Mouse (Mus musculus): ENCODE results near the gene Dpy19l1. TPM values are rescaled to one million over a fixed set of nuclear protein-coding genes. Genes with fewer than 3 reads are reported as not detected.

Dpy19l1 gene
- total and polyA plus RNA-seq, 2 experiments from 2014 or later: 20.1 to 71.5 TPM

DNA sequence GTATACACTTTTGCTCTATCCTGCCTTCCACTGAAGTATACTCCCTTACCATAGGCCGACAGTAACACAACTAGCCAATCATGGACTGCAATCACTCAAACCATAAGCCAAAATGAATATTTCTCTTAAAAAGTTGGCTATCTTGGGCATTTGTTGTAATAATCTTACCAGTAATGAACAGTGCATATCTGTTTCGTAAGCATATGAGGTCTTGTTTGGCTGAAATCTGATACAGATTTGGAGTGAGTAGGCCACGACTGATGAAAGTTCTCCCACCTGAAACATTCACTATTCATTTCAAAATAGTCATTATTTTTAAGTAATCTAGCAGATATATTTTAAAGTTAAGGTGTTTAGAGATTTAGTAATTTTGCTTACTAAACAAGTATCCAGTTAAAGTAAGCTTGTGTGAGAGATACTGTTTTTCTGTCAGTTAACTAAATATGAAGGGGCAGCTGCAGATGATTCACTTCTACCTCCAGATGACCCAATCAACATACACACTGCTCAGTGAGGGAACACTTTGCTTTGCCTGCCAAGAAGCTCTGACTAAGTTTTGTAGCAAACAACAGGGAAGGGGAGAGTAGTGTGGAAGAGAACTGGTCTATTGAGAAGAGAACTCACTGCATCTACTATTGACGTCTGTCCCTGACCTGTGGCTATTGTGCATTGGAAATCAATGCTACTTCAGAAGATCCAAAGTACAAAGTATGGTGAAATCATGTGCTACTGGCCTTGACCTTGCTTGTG is 8.6 kb upstream of the Dpy19l1 start:
- no peak overlapping the region for H3K4me2 ChIP-seq (ENCODE audit: low read depth)
- no peak for DNase-seq
- no peak for ATAC-seq
- no peak overlapping the region for H3K9ac ChIP-seq
- no peaks in the 10 kb centered on the region for H3K27me3 ChIP-seq (ENCODE audit: insufficient read depth, low read length)
- no peak for TF ChIP-seq CTCF (IDR thresholded peaks at IDR 0.05; ENCODE audit: low read depth)
- no peaks in the 10 kb centered on the region for H3K9me3 ChIP-seq (ENCODE audit: low read length)
- no peak overlapping the region for H3K4me3 ChIP-seq (ENCODE audit: low read depth, low read length)
- H3K27ac ChIP-seq (ENCODE audit: low read depth, low read length): no peak overlapping the region
- H3K36me3 ChIP-seq (ENCODE audit: insufficient read depth): no peaks in the 10 kb centered on the region
- 90% methylated on average over 4 of the region's 4 CpGs for WGBS
- peaks cover 1% of the 10 kb centered on the region for H3K4me1 ChIP-seq (ENCODE audit: insufficient read depth)

DNA sequence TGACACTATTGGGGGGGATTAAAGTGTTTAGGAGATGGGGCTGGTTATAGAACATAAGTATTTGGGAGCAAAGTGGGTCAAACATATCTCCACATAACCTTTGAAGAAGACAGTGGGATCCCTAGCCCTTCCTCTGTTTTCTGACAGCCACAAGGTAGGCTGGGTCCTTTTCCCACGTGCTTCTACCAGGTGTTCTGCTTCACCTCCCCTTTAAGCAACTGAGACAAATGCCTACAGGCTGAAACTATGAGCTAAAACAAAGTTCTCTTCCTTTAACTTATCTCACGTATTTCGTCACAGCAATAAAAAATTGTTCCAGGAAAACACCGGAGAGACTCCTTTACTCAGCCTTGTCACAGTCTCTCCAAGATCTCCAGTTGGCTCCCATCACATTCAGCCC is 5.9 kb upstream of the Dpy19l1 start:
- no peak for DNase-seq
- TF ChIP-seq CTCF (IDR thresholded peaks at IDR 0.05; ENCODE audit: low read depth): no peak
- Histone ChIP-seq H3K4me3 (ENCODE audit: low read depth, low read length) (no peak overlapping the region), H3K4me2 (ENCODE audit: low read depth) (no peak overlapping the region), H3K36me3 (ENCODE audit: insufficient read depth) (no peaks in the 10 kb centered on the region), H3K4me1 (ENCODE audit: insufficient read depth) (no peaks in the 10 kb centered on the region), H3K9me3 (ENCODE audit: low read length) (no peaks in the 10 kb centered on the region), H3K27ac (ENCODE audit: low read depth, low read length) (no peak overlapping the region), H3K27me3 (ENCODE audit: insufficient read depth, low read length) (no peaks in the 10 kb centered on the region), H3K9ac (no peak overlapping the region)
- 94% methylated on average over 4 of the region's 4 CpGs for WGBS
- ATAC-seq: no peak

DNA sequence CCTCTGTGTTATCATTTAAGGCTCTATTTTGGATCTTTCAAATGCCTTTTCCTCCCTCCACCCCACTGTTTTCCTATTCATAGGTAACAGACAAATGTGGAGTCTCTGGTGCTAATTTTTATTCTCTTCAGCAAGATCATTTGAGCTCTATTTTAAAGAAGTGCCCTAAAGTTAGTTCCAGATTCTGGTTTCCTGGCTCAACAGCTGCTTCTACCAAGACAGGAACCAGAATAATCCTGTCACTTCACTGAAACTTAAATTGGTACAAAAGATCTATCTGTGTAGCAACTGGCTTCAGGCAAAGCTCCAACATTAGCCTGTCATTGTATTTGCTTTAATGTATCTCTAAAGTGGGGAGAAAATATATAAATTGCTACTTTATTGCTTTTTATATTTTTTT is 3.6 kb upstream of the Dpy19l1 start:
- DNase-seq (no peak), ATAC-seq (no peak)
- H3K36me3 ChIP-seq (ENCODE audit: insufficient read depth): no peaks in the 10 kb centered on the region
- TF ChIP-seq CTCF (IDR thresholded peaks at IDR 0.05; ENCODE audit: low read depth): no peak
- no peak overlapping the region for H3K9ac ChIP-seq
- no peaks in the 10 kb centered on the region for H3K9me3 ChIP-seq (ENCODE audit: low read length)
- H3K4me1 ChIP-seq (ENCODE audit: insufficient read depth): no peaks in the 10 kb centered on the region
- H3K27me3 ChIP-seq (ENCODE audit: insufficient read depth, low read length): no peaks in the 10 kb centered on the region
- no peak overlapping the region for H3K4me3 ChIP-seq (ENCODE audit: low read depth, low read length)
- no peak overlapping the region for H3K4me2 ChIP-seq (ENCODE audit: low read depth)
- no peak overlapping the region for H3K27ac ChIP-seq (ENCODE audit: low read depth, low read length)

DNA sequence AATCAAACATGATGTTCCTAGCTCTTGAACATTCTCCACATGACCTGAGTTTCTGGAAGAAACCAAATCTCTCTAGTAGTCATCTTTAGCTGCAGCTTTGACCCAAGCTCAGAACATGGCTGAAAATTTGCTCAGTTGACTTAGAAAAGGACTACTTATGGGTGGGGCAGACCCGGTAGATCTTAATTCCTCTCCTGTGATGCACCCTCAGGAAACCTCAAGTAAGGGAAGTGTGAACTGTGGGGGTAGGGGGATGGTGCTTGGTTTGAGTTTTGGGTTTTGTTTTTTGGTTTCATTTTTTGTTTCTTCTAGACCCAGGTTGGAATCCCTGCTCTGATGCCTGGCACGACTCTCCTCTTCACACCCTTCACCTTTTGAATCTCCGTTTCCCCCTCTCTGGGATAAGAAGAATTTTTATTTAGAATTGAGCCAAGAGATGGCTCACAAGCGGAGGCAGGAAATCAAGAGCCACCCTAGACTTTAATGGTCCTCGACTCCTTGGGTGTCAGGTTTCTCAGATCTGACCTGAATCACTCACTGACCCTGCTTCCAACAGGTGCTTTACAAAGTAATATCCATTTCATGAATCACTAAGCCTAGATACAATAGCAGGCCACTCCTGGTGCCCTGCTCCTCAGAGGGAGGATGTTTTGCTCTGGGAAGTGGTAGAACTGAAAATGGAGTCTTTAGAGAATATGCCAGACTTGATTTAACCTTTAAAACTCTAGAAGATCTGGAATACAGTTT is 2.2 kb upstream of the Dpy19l1 start:
- ATAC-seq (no peak), DNase-seq (no peak)
- no peaks in the 10 kb centered on the region for H3K4me1 ChIP-seq (ENCODE audit: insufficient read depth)
- no peaks in the 10 kb centered on the region for H3K27me3 ChIP-seq (ENCODE audit: insufficient read depth, low read length)
- no peaks in the 10 kb centered on the region for H3K36me3 ChIP-seq (ENCODE audit: insufficient read depth)
- H3K9ac ChIP-seq: no peak overlapping the region
- no peak overlapping the region for H3K4me3 ChIP-seq (ENCODE audit: low read depth, low read length)
- no peaks in the 10 kb centered on the region for H3K9me3 ChIP-seq (ENCODE audit: low read length)
- no peak overlapping the region for H3K27ac ChIP-seq (ENCODE audit: low read depth, low read length)
- no peak for TF ChIP-seq CTCF (IDR thresholded peaks at IDR 0.05; ENCODE audit: low read depth)
- no peak overlapping the region for H3K4me2 ChIP-seq (ENCODE audit: low read depth)
- 75% methylated on average over 5 of the region's 5 CpGs for WGBS

DNA sequence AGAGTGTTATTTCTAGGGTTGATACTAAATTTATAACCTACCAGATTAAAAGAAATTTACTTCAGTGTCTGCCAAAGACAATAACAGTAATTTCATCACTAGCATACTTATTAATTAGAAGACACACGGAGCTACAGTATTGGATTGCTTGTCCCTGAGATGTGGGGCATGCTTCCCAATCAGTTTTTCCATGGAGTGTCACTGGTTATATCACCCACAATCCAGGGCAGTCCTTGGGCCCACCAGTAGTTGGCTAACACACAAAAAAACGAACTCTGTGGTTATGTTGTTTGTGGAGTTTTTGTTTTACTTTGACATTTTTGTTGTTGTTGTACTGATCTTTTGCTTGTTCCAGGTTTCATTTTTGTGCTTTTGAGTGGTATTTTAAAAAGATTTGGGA is 1.4 kb upstream of the Dpy19l1 start:
- ATAC-seq: no peak
- WGBS: 45% methylated on average over 2 of the region's 2 CpGs
- H3K27ac ChIP-seq (ENCODE audit: low read depth, low read length): no peak overlapping the region
- no peak overlapping the region for H3K4me2 ChIP-seq (ENCODE audit: low read depth)
- no peaks in the 10 kb centered on the region for H3K36me3 ChIP-seq (ENCODE audit: insufficient read depth)
- peaks cover 4% of the 10 kb centered on the region; the same call in 1 of the 2 replicates for H3K4me1 ChIP-seq (ENCODE audit: insufficient read depth)
- H3K9me3 ChIP-seq (ENCODE audit: low read length): no peaks in the 10 kb centered on the region
- DNase-seq: no peak
- H3K4me3 ChIP-seq (ENCODE audit: low read depth, low read length): no peak overlapping the region
- no peak overlapping the region for H3K9ac ChIP-seq
- H3K27me3 ChIP-seq (ENCODE audit: insufficient read depth, low read length): no peaks in the 10 kb centered on the region
- TF ChIP-seq CTCF (IDR thresholded peaks at IDR 0.05; ENCODE audit: low read depth): 0 out of 2 replicates have a peak, but pooled peaks have one; percentile 7

DNA sequence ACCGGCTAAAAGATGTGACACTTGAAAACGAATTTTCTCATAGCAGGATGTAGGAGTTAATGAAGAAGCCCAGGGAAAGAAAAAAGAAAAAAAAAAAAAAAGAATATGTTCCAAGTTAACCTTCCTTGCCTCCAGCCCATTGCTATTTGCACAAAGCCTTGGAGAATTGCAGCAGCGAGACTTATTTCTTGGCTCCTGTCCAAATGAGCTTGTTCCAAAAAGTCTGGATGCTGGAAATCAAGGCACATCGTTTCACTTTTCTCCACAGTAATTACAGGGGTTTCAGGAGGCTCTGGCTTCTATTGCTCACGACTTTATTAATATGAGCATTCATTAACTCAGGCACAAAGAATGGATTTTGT is 899 bp upstream of the Dpy19l1 start:
- WGBS: 2% methylated on average over 5 of the region's 5 CpGs
- Histone ChIP-seq H3K27ac (ENCODE audit: low read depth, low read length) (peak overlapping the region; percentile 81), H3K9ac (peak overlapping the region; percentile 66; the same call in 1 of the 2 replicates), H3K36me3 (ENCODE audit: insufficient read depth) (no peaks in the 10 kb centered on the region), H3K4me2 (ENCODE audit: low read depth) (peak overlapping the region; percentile 77), H3K9me3 (ENCODE audit: low read length) (no peaks in the 10 kb centered on the region), H3K4me1 (ENCODE audit: insufficient read depth) (peaks cover 4% of the 10 kb centered on the region; the same call in 1 of the 2 replicates), H3K27me3 (ENCODE audit: insufficient read depth, low read length) (no peaks in the 10 kb centered on the region), H3K4me3 (ENCODE audit: low read depth, low read length) (peak overlapping the region; percentile 87)
- TF ChIP-seq CTCF (IDR thresholded peaks at IDR 0.05; ENCODE audit: low read depth): no peak
- DNase-seq: peak; percentile 59
- no peak for ATAC-seq

DNA sequence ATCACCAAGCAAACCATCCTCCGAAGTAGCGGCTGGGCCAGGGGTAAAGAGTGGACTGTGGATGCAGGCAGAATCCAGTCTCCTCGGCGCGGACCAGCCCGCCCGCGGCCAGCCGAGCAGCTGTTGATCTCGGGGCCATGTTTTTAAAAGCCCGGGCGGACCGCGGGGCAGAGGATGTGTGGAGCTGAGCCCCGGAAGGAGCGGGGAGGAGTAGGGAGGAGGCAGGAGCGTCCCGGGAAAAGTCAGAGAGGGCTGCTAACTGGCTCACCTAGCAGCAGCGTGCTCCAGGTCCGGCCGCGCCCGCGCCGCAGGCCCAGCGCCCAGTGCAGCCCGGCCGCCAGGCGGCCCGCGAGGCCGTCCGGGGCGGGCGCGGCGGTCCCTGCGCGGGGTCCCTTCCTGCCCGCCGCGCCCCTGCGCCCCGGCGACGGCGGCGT is 352 bp downstream of the Dpy19l1 start:
- no peaks in the 10 kb centered on the region for H3K9me3 ChIP-seq (ENCODE audit: low read length)
- H3K4me2 ChIP-seq (ENCODE audit: low read depth): peak overlapping the region; percentile 77
- peak overlapping the region; percentile 87 for H3K4me3 ChIP-seq (ENCODE audit: low read depth, low read length)
- no peak for TF ChIP-seq CTCF (IDR thresholded peaks at IDR 0.05; ENCODE audit: low read depth)
- no peaks in the 10 kb centered on the region for H3K27me3 ChIP-seq (ENCODE audit: insufficient read depth, low read length)
- H3K9ac ChIP-seq: peak overlapping the region; percentile 66
- H3K27ac ChIP-seq (ENCODE audit: low read depth, low read length): peak overlapping the region; percentile 81
- H3K36me3 ChIP-seq (ENCODE audit: insufficient read depth): no peaks in the 10 kb centered on the region
- peaks cover 4% of the 10 kb centered on the region; the same call in 1 of the 2 replicates for H3K4me1 ChIP-seq (ENCODE audit: insufficient read depth)
- under 1% methylated on average over 21 of the region's 48 CpGs for WGBS
- DNase-seq (peak; percentile 42), ATAC-seq (peak; percentile 73)

All from forebrain, postnatal 0 days (tissue).